Mouse (Mus musculus): ENCODE data around the gene Enah. TPM values are rescaled to one million over a fixed set of nuclear protein-coding genes. Genes with fewer than 3 reads are reported as not detected.

Enah gene
- total and polyA plus RNA-seq, 2 experiments from 2014 or later, result 13.2 to 77.9 TPM

GRCm38 (mm10) chr1:181848210-181848609 lies 171.6 kb downstream of the Enah start:
- TF ChIP-seq EP300 (IDR thresholded peaks at IDR 0.05; ENCODE audit: low read depth), result no peak
- Histone ChIP-seq H3K27ac (ENCODE audit: low read depth) (no peak overlapping the region), H3K4me3 (ENCODE audit: low read depth, low read length) (no peak overlapping the region), H3K4me1 (ENCODE audit: control insufficient read depth, insufficient read depth) (peaks cover 13% of the 10 kb centered on the region; the same call in 1 of the 2 replicates), H3K9ac (replicated peaks; ENCODE audit: low read depth, low read length) (no peak overlapping the region), H3K9me3 (replicated peaks; ENCODE audit: control insufficient read depth, low read length) (no peaks in the 10 kb centered on the region), H3K4me2 (ENCODE audit: low read depth, low read length) (no peak overlapping the region), H3K27me3 (ENCODE audit: control insufficient read depth, insufficient read depth, low read length) (no peaks in the 10 kb centered on the region), H3K36me3 (replicated peaks; ENCODE audit: control insufficient read depth, insufficient read depth, low read length) (no peaks in the 10 kb centered on the region)
- ATAC-seq (ENCODE audit: insufficient read depth, low read depth), result no peak
- WGBS, result 67% methylated on average over 1 of the region's 1 CpGs
- DNase-seq (ENCODE audit: low spot score), result no peak

- no peak overlapping the region for H3K27ac ChIP-seq (ENCODE audit: low read depth)
- H3K9me3 ChIP-seq (replicated peaks; ENCODE audit: control insufficient read depth, low read length), result no peaks in the 10 kb centered on the region
- DNase-seq (ENCODE audit: low spot score) (no peak), ATAC-seq (ENCODE audit: insufficient read depth, low read depth) (no peak)
- no peak overlapping the region for H3K9ac ChIP-seq (replicated peaks; ENCODE audit: low read depth, low read length)
- no peaks in the 10 kb centered on the region for H3K36me3 ChIP-seq (replicated peaks; ENCODE audit: control insufficient read depth, insufficient read depth, low read length)
- no peak for TF ChIP-seq EP300 (IDR thresholded peaks at IDR 0.05; ENCODE audit: low read depth)
- TF ChIP-seq CTCF (IDR thresholded peaks at IDR 0.05; ENCODE audit: low read depth), result no peak
- H3K4me3 ChIP-seq (ENCODE audit: low read depth, low read length), result no peak overlapping the region
- H3K4me1 ChIP-seq (ENCODE audit: control insufficient read depth, insufficient read depth), result peaks cover 9% of the 10 kb centered on the region; the same call in 1 of the 2 replicates
- WGBS, result 90% methylated on average over 3 of the region's 3 CpGs
- no peaks in the 10 kb centered on the region for H3K27me3 ChIP-seq (ENCODE audit: control insufficient read depth, insufficient read depth, low read length)
- H3K4me2 ChIP-seq (ENCODE audit: low read depth, low read length), result no peak overlapping the region
Measured at GRCm38 (mm10) chr1:181847396-181847795, 172.4 kb downstream of the Enah start.

Other genes starting within 250 kb of the Enah start
- 47.2 and 71.9 TPM in 2 replicates for gene Lbr, start 176.9 kb downstream of the Enah start, total RNA-seq (2014; rRNA removed; ENCODE audit: low replicate concordance)
- 29.7 and 31.3 TPM in 2 replicates for gene Lbr, start 176.9 kb downstream of the Enah start, polyA plus RNA-seq (2015; fragmentation: Nextera tagmentation; extraction: Ambion mirVana)
- gene Srp9, start 104.7 kb upstream of the Enah start, total RNA-seq (2014; rRNA removed; ENCODE audit: low replicate concordance), result 62.5 and 65.0 TPM in 2 replicates
- gene Srp9, start 104.7 kb upstream of the Enah start, polyA plus RNA-seq (2015; fragmentation: Nextera tagmentation; extraction: Ambion mirVana), result 147 and 155 TPM in 2 replicates
- gene Vmn1r1, start 144.5 kb upstream of the Enah start, total RNA-seq (2014; rRNA removed; ENCODE audit: low replicate concordance), result not detected in 2 replicates
- not detected in 2 replicates for gene Vmn1r1, start 144.5 kb upstream of the Enah start, polyA plus RNA-seq (2015; fragmentation: Nextera tagmentation; extraction: Ambion mirVana)

All from heart, postnatal 0 days (tissue).